Mouse (Mus musculus) mature B cell (primary cell): Measurements from ENCODE around the gene Zfp758.
"Not testable (repeated sequence)": the region's sequence is repeated elsewhere in the genome, so short reads cannot be mapped to it uniquely, and the experiment has no call there.

Source experiments
- in situ Hi-C: fragments of 300-500 bp; cut with MboI; formaldehyde crosslinking; loops from 2 replicates; pipeline ENCODE4 v1.14.3; 2019

The Zfp758 gene

DNA sequence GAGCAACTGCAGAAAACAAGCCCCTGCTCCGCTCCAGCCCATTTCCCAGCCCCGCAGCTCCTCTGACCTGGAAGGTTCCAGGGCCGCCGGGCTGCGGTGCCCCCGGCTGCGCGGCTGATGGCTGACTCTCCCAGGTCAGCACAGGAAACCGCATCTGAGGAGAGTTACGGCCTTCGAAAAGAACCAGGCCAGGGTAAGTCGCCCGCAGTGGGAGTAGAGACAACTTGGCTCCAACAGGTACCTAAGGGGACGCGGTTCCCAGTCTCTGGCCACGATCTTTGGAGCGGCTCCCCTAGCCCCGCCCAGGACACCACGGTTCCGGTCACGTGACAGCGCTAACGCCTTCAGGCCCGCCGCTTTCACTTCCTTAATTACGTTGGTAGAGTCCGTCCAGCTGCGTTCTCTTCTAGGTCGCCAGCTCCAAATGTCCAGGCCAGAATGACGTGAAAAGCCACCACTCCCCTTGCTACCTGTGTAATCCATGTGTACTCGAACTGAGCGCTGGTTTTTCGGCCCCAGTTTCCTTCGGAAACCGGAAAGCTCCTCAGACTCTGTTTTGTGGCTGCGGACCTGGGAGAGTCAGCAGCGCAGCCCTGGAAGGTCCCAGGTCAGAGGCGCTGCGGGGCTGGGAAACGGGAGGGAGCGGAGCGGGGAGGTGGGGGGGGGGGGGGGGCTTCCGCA is at the start of gene Zfp758, which contains the start of gene Zfp944:
Zfp758 (plus strand) TSS at position 353 of the 681 bp plus-strand sequence.
Zfp944 (minus strand) TSS at position 300 of the 681 bp plus-strand sequence.
- in situ Hi-C loops = not testable (repeated sequence)

DNA sequence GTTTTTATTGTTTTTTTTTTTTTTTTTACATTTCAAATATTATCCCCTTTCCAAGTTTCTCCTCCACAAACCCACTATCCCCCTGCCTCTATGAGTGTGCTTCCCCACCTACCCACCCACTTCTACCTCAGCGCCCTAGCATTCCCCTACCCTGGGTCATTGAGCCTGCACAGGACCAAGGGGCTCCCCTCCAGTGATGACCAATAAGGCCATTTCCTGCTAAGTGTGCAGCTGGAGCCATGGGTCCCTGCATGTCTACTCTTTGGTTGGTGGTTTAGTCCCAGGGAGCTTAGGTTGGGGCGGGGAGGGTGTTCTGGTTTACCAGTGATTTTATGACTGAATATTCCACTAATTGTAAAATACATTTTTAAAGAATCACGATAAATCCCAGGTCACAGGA is 47.0 kb upstream of the Zfp758 start:
- in situ Hi-C loops = not testable (repeated sequence)

DNA sequence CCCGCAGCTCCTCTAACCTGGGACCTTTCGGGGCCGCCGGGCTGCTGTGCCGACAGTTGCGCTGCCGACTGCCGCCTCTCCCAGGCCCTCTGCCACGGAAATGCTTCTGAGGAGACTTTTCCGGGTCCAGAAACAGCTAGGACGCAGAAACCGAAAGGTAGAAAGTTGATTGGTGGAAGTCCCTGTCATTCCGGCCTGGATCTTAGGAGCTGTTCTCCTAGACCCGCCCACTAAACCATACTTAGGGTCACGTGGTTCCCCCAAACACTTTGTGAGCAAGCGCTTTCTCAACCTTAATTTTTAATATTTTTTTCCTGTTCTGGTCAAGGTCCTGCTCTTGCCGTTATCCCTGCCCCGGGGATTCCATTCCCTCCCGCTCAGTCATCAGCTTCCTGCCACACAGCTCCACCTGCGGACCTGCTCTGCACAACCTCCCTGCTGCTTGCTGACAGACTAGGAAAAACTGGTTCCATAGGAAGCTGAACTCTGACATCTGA is 46.5 kb upstream of the Zfp758 start, which contains the start of gene CT030661.1:
CT030661.1 (minus strand) TSS at position 108 of the 497 bp plus-strand sequence.
- in situ Hi-C loops = not testable (repeated sequence)

DNA sequence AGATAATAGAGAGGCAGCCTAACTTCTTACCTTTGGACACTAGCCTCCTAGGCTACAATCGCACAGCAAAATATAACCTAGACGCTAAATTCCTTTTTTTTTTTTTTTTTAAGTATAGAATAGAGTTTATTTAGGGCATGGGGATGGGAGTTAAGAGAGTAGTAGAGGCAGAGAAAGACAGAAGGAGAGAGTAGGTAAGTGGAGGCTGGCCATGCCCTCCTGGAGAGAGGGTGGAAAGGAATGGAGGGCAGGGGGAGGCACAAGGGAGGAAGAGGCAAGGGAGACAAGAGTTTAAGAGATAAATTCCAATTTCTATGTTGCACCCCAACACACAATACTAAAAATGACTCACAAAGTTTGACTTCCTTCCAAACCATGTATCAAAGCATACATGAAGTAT is 46.0 kb upstream of the Zfp758 start:
- in situ Hi-C loops = not testable (repeated sequence)

DNA sequence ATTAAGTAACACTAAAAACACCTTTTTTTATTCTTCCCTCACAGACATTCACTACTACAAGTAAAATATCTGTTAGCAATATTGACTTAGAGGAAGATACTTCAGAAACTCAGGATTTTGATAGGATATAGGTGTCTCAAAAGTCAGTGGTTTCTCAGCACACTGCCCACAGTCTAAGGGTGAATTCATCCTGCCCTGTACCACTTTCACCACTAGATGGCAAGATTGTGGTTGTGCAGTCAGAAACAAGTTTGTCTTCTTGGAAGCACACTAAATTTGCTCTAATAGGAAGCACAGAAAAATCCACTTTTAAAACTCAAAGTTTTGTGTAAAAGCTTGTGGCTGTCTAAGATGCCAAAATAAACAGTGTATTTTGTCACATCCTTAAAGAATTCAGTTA is 8.5 kb upstream of the Zfp758 start:
- in situ Hi-C loops = loop anchor here (10.0 kb wide), 1 partner anchor 62 kb away; no protein-coding TSS in a partner anchor

DNA sequence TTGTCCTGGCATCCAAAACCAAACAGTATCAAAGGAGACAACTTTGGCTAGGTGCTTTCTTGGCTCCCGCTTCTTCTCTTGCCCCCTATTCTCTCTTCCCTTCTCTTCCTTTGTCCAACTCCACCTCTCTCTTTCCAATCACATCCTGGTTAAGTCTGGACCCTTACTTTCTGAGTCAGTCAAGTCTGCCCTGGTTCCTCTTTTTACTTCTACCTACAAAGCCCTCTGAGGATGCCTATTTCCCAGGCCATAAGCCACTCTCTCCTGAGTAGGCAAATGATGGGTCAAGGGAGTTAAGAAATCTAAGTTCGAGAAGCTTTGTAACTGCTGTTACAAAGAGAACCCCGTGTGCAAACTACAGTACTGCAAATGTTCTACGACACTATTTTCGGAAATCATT is 681 bp upstream of the Zfp758 start:
- in situ Hi-C loops = no loop called here

DNA sequence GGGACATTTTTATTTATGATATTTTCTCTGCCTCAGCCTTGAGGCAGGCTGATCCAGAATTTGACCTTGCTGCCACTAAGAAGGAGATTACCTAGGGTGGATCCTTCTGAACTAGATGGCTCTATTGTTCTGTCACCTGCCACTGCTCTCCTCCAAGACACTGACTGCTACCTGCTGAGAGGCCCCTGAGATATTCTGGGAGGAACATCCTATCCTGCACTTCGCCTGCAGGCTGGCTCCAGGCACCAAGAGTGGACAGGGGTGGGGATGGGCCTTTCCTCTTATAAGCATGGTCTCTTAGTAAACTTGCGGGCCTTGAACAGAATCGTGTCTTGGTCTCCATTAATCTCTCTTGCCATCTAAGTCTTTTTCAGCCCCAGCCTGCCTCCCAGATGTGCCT is 2.6 kb downstream of the Zfp758 start:
- in situ Hi-C loops = no loop called here

DNA sequence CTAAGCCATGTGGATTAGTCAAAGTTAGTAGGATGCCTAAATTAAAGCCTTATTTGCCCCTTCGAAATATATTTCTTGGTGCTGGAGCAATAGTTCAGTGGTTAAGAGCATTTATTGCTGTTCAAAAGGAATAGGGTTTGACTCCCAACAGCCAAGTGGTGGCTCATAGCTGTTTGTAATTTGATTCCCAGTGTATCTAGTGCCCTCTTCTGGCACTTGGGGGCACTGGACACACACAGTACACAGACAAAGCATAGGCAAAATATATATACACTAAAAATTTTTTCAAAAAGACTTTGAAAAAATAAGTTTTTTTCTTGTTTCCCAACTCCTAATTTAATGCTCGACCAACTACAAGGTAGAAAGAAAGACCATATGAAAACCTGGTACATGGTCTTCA is 49.5 kb downstream of the Zfp758 start:
- in situ Hi-C loops = loop anchor here (10.0 kb wide), 1 partner anchor 56 kb away; no protein-coding TSS in a partner anchor

DNA sequence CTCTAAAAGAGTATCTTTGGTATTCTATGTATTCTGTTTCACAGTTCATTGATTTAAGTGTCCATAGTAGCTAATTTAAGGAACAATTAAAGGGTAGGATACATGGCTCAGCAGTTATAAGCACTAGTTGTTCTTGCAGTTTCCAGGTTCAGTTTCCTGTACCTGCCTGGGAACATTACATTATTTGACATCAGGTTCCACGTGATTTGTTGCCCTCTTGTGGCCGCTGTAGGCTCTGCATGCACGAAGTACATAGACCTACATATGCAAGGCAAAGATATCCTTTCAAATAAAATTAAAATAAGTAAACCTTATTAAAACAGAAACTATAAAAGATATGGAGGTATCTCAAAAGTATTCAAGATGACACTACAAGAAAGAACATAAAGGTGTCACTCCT is 56.3 kb downstream of the Zfp758 start:
- in situ Hi-C loops = loop anchor here (10.0 kb wide), 1 partner anchor 63 kb away; no protein-coding TSS in a partner anchor

DNA sequence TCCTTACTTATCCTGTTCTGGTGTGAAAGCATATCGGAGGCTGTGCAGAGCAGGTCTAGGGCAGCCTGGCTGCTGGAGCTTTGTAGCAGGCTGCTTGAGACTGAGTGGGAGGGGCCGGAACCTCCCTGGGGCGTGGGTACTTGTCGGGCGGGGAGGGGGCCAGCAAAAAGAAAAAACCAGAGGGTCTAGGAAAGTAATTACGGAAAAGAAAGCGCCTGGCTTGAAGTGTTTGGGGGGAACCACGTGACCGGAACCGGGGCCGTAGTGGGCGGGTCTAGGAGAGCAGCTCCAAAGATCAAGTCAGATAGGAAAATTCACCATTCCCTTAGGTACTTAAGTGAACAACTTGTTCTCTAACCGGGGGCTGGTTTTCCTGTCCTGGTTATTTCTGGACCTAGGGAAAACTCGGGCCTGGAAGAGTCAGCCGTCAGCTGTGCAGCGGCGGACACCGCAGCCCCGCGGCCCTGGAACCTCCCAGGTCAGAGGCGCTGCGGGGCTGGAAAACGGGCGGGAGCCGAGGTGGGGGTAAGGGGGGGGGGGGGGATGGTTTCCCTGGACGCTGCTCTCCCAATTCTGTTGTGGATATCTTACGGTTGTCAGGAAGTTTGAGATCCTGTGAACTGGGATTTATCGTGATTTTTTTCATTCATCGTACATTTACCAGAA is 62.8 kb downstream of the Zfp758 start, which contains the start of gene Zfp946:
Zfp946 (plus strand) TSS at position 271 of the 666 bp plus-strand sequence.
- in situ Hi-C loops = no loop called here

DNA sequence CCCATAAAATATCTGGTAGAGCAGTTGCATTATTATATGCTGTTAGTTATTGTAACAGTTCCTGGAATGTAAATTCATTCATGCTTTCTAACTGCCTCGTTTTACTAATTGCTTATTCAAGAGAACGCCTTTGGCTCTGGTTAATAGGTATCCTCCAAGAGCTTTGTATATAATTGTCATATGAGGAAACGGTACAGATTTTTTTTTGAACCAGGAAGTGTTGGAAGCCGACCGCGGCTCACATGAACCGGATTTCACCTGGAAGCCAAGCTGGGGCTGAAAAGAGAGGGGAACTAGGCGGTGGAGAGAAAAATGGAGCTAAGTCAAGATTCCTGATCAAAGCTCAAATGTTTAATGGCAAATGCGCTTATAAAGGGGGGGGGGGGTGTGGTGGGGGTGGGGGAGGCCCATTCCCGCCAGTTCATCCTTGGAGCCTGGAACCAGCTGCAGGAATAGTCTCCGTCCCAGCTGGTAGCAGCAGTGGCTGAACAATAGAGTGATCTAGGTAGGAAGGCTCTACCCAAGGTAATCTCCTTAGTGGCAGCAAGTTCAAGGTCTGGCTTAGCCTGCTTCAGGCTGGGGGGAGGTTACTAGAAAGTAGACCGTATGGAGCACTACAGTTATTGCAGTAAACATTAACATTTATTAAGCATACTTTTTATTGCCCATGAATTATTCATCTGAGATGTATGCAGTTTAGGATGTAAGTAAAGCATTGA is 63.5 kb downstream of the Zfp758 start:
- in situ Hi-C loops = no loop called here
